Mouse (Mus musculus) small intestine, adult 2 months (tissue): ENCODE data around the gene Cers6. TPM values are rescaled to one million over a fixed set of nuclear protein-coding genes. Genes with fewer than 3 reads are reported as not detected.

Source experiments
- H3K27ac ChIP-seq: fragments of 200-500 bp; 2 replicates; pipeline ENCODE4 v1.5.1; 2012; ENCODE audit warnings: low read depth, low read length, control low read depth, inconsistent platforms; ENCODE audit not compliant: insufficient read depth
- H3K27me3 ChIP-seq: fragments of 200-500 bp; 2 replicates; pipeline ENCODE4 v1.6.1; 2012; ENCODE audit warnings: mild to moderate bottlenecking, moderate library complexity, low read length, inconsistent platforms; ENCODE audit not compliant: control insufficient read depth, insufficient read depth
- H3K36me3 ChIP-seq: fragments of 200-500 bp; 2 replicates; pipeline ENCODE4 v1.6.1; 2012; ENCODE audit warnings: mild to moderate bottlenecking, low read length, control low read depth, inconsistent platforms; ENCODE audit not compliant: control insufficient read depth, insufficient read depth
- H3K4me1 ChIP-seq: fragments of 200-500 bp; 2 replicates; pipeline ENCODE4 v1.6.1; 2012; ENCODE audit warnings: low read length, inconsistent platforms, mixed read lengths; ENCODE audit not compliant: control insufficient read depth, insufficient read depth, insufficient read length
- H3K4me3 ChIP-seq: fragments of 200-500 bp; 2 replicates; pipeline ENCODE4 v1.5.1; 2012; ENCODE audit warnings: low read depth, mild to moderate bottlenecking, control low read depth, inconsistent platforms, low read length, moderate library complexity
- CTCF ChIP-seq: fragments of 200-500 bp; IDR thresholded peaks from 2 replicates; pipeline ENCODE4 v1.5.1; 2012; ENCODE audit warnings: low read depth, mild to moderate bottlenecking, control low read depth, inconsistent platforms, low read length, moderate library complexity, mixed read lengths; ENCODE audit not compliant: insufficient replicate concordance, insufficient read length; ENCODE audit errors: extremely low read depth
- POLR2A ChIP-seq: fragments of 200-500 bp; IDR thresholded peaks from 2 replicates; pipeline ENCODE4 v1.6.1; 2012; ENCODE audit warnings: low read depth, mild to moderate bottlenecking, control low read depth, inconsistent platforms, low read length, moderate library complexity
- WGBS: fragments of 180-500 bp; shearing (Covaris S2); methylation state at CpG from one replicate; pipeline ENCODE4 v1.1.7; 2018; 5-methylcytosine and 5-hydroxymethylcytosine counted together
- polyA plus RNA-seq: library from polyadenylated mRNA; depleted of rRNA; stranded (reverse); fragments of >200 nt; gene quantifications from 2 replicates; pipeline ENCODE4 v1.2.3, GENCODE M21; 2012

Gene Cers6
- polyA plus RNA-seq, 1 experiment: 19.4 TPM

DNA sequence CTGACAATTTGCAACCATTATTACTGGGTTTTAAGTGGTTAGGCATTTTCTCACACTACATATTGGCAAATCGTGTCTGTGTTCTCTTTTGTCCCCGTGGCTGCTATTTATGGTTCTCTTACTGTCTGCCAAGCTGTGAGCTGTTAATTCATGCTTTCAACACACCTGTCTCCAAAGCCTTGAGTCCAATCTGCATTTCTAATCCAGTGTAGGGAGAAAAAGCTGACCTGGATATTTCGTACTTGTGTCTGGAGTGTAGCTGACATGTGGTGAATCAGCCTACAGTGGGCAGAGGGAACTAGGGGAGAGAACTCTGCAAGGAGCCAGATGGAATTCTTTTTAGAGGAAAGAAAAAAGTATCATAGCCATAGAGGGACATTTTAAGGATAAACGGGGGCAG, 35.0 kb downstream of the Cers6 start:
- 40% methylated on average over 4 of the region's 4 CpGs for WGBS
- H3K27ac ChIP-seq: no peak overlapping the region
- no peaks in the 10 kb centered on the region for H3K36me3 ChIP-seq
- no peaks in the 10 kb centered on the region for H3K27me3 ChIP-seq
- no peak for TF ChIP-seq POLR2A
- TF ChIP-seq CTCF: no peak
- peaks cover 15% of the 10 kb centered on the region; the same call in 1 of the 2 replicates for H3K4me1 ChIP-seq
- no peak overlapping the region for H3K4me3 ChIP-seq

DNA sequence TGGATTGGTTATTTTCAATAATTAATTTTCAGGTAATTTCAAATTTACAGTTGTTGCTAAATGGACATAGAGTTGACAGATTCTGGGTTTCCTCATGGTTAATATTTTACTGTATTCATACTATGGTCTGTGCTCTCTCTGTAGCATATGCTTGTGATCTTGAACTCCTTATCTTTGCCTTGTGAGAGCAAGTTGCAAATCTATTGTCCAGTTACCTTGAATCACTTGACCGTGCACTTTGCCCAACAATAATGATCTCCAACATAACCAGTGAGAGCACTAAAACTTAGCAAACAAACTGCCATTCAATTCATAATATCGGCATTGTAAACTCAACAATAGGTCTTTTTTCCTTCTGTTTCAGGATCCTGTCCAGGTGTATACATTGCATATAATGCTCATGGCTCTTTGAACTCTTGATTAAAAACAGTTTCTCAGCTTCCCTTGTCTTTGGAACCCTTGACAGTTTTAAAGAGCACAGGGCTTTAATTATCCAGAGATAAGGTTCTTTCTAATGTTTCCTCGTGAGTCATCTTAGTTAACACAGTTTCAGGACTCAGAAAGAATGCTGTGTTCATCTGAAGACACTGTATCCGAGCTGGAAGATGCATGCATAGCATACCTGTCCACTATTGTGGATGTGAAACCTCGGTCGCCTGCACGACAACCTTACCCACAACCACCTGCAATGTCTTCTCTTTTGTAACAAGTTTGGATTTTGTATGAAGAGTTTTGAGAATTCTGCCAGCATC, 38.7 kb downstream of the Cers6 start:
- H3K4me1 ChIP-seq: peaks cover 22% of the 10 kb centered on the region; the same call in 1 of the 2 replicates
- H3K36me3 ChIP-seq: no peaks in the 10 kb centered on the region
- TF ChIP-seq POLR2A: no peak
- no peak for TF ChIP-seq CTCF
- H3K4me3 ChIP-seq: no peak overlapping the region
- 33% methylated on average over 7 of the region's 7 CpGs for WGBS
- no peaks in the 10 kb centered on the region for H3K27me3 ChIP-seq
- H3K27ac ChIP-seq: peak overlapping the region; percentile 93

DNA sequence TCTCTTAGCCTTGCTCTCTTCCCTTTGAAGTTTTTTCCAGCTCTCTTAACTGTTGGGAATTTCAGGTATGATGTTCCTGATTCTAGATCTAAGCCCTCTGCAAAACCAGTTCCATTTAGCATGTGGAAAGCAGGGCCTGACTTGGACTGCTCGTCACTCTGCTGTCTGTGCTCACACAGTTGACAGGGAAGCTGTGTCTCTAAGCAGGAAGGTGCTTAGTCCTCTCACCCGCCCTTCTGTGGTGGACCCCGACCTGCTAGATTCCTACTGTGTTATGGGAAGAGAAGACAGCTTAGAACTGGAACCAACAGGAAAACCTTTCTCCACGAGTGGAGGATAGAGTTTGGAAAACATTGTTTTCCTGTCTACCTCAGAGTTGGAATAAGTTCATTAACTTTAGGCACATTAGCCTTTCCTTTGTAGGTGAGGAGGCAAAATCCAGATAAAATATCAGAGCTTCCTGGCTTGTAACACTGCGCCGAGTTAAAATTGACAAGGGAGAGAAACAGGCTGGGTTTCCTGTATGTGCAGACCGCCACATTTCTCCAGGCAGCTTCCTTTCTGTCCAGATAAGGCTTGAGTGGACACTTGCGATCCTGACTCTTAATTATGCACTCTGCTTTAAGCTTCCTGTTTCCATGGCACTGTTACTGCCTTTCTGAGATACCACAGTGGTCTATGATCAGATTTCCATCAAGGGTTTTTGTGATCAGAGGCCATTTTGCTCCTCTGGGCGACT, 39.6 kb downstream of the Cers6 start:
- TF ChIP-seq CTCF (no peak), POLR2A (no peak)
- peaks cover 21% of the 10 kb centered on the region; the same call in 1 of the 2 replicates for H3K4me1 ChIP-seq
- no peak overlapping the region for H3K4me3 ChIP-seq
- 19% methylated on average over 9 of the region's 9 CpGs for WGBS
- H3K27me3 ChIP-seq: no peaks in the 10 kb centered on the region
- no peaks in the 10 kb centered on the region for H3K36me3 ChIP-seq
- H3K27ac ChIP-seq: peak overlapping the region; percentile 93

GRCm38 (mm10) chr2:68901708-68902107, 40.5 kb downstream of the Cers6 start:
- H3K4me1 ChIP-seq: peaks cover 21% of the 10 kb centered on the region; the same call in 1 of the 2 replicates
- H3K27me3 ChIP-seq: no peaks in the 10 kb centered on the region
- 57% methylated on average over 2 of the region's 2 CpGs for WGBS
- H3K27ac ChIP-seq: peak overlapping the region; percentile 40; the same call in 1 of the 2 replicates
- no peak for TF ChIP-seq CTCF
- TF ChIP-seq POLR2A: no peak
- no peaks in the 10 kb centered on the region for H3K36me3 ChIP-seq
- H3K4me3 ChIP-seq: no peak overlapping the region

- no peaks in the 10 kb centered on the region for H3K27me3 ChIP-seq
- H3K4me1 ChIP-seq: peaks cover 23% of the 10 kb centered on the region; the same call in 1 of the 2 replicates
- no peaks in the 10 kb centered on the region for H3K36me3 ChIP-seq
- H3K4me3 ChIP-seq: no peak overlapping the region
- no peak overlapping the region for H3K27ac ChIP-seq
- no peak for TF ChIP-seq CTCF
- TF ChIP-seq POLR2A: no peak
- WGBS: 60% methylated on average over 6 of the region's 6 CpGs
Measured at GRCm38 (mm10) chr2:68902546-68902945, 41.3 kb downstream of the Cers6 start.

DNA sequence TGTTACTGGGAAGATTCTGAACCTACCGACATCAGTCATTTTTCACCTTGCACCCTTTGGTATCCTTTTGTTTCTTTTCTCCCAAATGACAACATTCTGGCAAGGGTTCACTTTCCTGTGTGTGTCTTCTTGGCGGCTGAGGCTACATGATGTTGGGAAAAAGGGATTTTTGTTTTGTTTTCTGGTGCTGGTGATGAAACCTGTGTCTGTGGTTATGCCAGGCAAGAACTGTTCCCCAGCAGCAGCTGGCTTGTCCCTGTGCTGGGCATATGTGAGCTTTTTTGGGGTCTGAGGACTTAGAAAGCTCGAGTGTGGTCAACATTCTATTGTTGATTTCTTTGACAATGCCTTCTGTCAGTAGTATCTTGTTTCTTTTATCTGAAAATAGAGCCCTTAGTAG, 45.7 kb downstream of the Cers6 start:
- H3K36me3 ChIP-seq: no peaks in the 10 kb centered on the region; the same call in 1 of the 2 replicates
- 83% methylated on average over 3 of the region's 3 CpGs for WGBS
- no peak overlapping the region for H3K4me3 ChIP-seq
- peaks cover 16% of the 10 kb centered on the region; the same call in 1 of the 2 replicates for H3K4me1 ChIP-seq
- TF ChIP-seq CTCF: no peak
- no peak for TF ChIP-seq POLR2A
- H3K27ac ChIP-seq: no peak overlapping the region
- H3K27me3 ChIP-seq: no peaks in the 10 kb centered on the region

GRCm38 (mm10) chr2:68907721-68908463, 46.7 kb downstream of the Cers6 start:
- Histone ChIP-seq H3K27ac (peak overlapping the region; percentile 13), H3K27me3 (no peaks in the 10 kb centered on the region), H3K4me1 (peaks cover 13% of the 10 kb centered on the region; the same call in 1 of the 2 replicates), H3K36me3 (no peaks in the 10 kb centered on the region; the same call in 1 of the 2 replicates), H3K4me3 (peak overlapping the region; percentile 20; the same call in 1 of the 2 replicates)
- 46% methylated on average over 11 of the region's 11 CpGs for WGBS
- TF ChIP-seq POLR2A: no peak
